34 mouse cellular contexts compared by ENCODE assay signal in genomic region chr6:114304668-114305067, GRCm38 (mm10). TPM values are rescaled to one million over a fixed set of nuclear protein-coding genes. Genes with fewer than 3 reads are reported as not detected.
"Had no signal": no experiment of that assay in that cellular context is flagged by ENCODE, and none has a peak within 500 bp of the region (broad histone marks: within the 10 kb centered on the region; RNA-seq: fewer than 3 reads in every experiment).

No protein-coding gene starts in this region.

- H3K9me3 ChIP-seq: limb, embryonic 10.5 days; limb, embryonic 12.5 days; limb, embryonic 13.5 days; limb, embryonic 15.5 days; liver, embryonic 12.5 days; liver, embryonic 13.5 days; liver, embryonic 15.5 days; lung, embryonic 15.5 days; megakaryocyte, embryonic 14.5 days; midbrain, embryonic 10.5 days; midbrain, embryonic 12.5 days; midbrain, embryonic 15.5 days had no signal

- H3K36me3 ChIP-seq: limb, embryonic 10.5 days; limb, embryonic 12.5 days; limb, embryonic 13.5 days; limb, embryonic 15.5 days; liver, embryonic 12.5 days; liver, embryonic 13.5 days; liver, embryonic 15.5 days; lung, embryonic 15.5 days had no signal

- H3K4me3 ChIP-seq: left cerebral cortex, adult 2 months; limb, embryonic 10.5 days; limb, embryonic 12.5 days; limb, embryonic 13.5 days; limb, embryonic 15.5 days; liver, embryonic 12.5 days; liver, embryonic 13.5 days; liver, embryonic 15.5 days; lung, embryonic 15.5 days; megakaryocyte, embryonic 14.5 days; midbrain, embryonic 10.5 days; midbrain, embryonic 12.5 days; midbrain, embryonic 15.5 days; myocyte had no signal

- DNase-seq: left cerebral cortex, postnatal 4 days; liver; liver, embryonic 13.5 days; liver, postnatal 0 days; lung, adult 18-20 months; lung, adult 2 months; lung, embryonic 14.5 days; lung, postnatal 10 days; lung, postnatal 14 days; lung, postnatal 36 days; lung, postnatal 4 days; midbrain, embryonic 14.5 days had no signal

- ATAC-seq: liver, embryonic 12.5 days; liver, postnatal 0 days; lung, postnatal 0 days; midbrain, embryonic 15.5 days; midbrain, embryonic 16.5 days had no signal

- H3K4me1 ChIP-seq: limb, embryonic 12.5 days; limb, embryonic 13.5 days; limb, embryonic 15.5 days; liver, embryonic 13.5 days; liver, embryonic 15.5 days; lung, embryonic 15.5 days; megakaryocyte, embryonic 14.5 days had no signal

- H3K4me2 ChIP-seq: limb, embryonic 12.5 days; limb, embryonic 13.5 days; limb, embryonic 15.5 days; liver, embryonic 11.5 days; liver, embryonic 12.5 days; liver, embryonic 13.5 days; liver, embryonic 15.5 days; lung, embryonic 14.5 days; lung, embryonic 15.5 days; midbrain, embryonic 12.5 days; midbrain, embryonic 15.5 days had no signal

- H3K27me3 ChIP-seq: midbrain, embryonic 15.5 days had no signal

- H3K27ac ChIP-seq: left cerebral cortex, adult 2 months; limb, embryonic 10.5 days; limb, embryonic 12.5 days; limb, embryonic 13.5 days; limb, embryonic 15.5 days; liver, embryonic 12.5 days; liver, embryonic 13.5 days; liver, embryonic 14.5 days; liver, embryonic 15.5 days; lung, embryonic 15.5 days; macrophage; midbrain, embryonic 10.5 days; midbrain, embryonic 12.5 days; midbrain, embryonic 15.5 days had no signal

- H3K9ac ChIP-seq: limb, embryonic 12.5 days; limb, embryonic 13.5 days; limb, embryonic 15.5 days; liver, embryonic 12.5 days; liver, embryonic 13.5 days; liver, embryonic 14.5 days; liver, embryonic 15.5 days; liver, postnatal 0 days; lung, embryonic 14.5 days; lung, embryonic 15.5 days; midbrain, embryonic 12.5 days; midbrain, embryonic 15.5 days had no signal

RNA-seq across cellular contexts. Expression of gene Slc6a1, which starts 22.2 kb away (rescaled TPM):
- total RNA-seq: liver, adult 2 months; megakaryocyte progenitor cell, adult 5-6 weeks; megakaryocyte, adult 5-6 weeks; monocyte, adult 5-6 weeks had no signal
- polyA plus RNA-seq: limb, embryonic 10.5 days; limb, embryonic 12.5 days; liver, embryonic 12.5 days; liver, postnatal 0 days; lung, embryonic 14.5 days; lung, postnatal 0 days; macrophage; myocyte had no signal
